Mouse (Mus musculus) layer of hippocampus, postnatal 14 days (tissue): ENCODE measurements at regions not wholly inside any gene's neighbourhood (a gene's known extent, or its start where the extent isn't known, plus 50 kb on each side); places are given as distances from the start of the nearest gene placed in this dataset.

Source experiments
- DNase-seq, 2 experiments: peaks; one replicate each; pipeline ENCODE4 v3.0.0; 2021 to 2022; ENCODE audit warnings: low spot score in 2 of 2, mixed read lengths in 1 of 2

DNA sequence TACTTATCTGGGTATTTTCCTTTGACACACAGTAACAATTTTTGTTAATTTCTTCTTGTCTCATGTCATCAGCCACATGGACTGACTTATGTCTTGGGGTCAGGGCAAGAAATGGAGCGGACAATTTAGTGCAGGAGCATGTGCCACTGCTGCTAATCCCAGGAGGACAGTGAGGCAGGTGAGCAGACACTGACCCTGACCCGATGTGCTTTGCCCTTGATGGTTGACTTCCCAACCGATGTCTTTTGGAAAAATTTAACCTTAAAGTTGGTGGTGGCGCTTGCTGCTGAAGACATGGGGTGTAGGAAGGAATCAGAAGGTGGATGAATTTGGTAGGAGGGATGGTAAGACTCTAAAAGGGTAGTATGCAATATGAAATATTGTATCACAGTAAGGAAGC lies 72.9 kb upstream of the Ercc4 start:
- DNase-seq = no peak

DNA sequence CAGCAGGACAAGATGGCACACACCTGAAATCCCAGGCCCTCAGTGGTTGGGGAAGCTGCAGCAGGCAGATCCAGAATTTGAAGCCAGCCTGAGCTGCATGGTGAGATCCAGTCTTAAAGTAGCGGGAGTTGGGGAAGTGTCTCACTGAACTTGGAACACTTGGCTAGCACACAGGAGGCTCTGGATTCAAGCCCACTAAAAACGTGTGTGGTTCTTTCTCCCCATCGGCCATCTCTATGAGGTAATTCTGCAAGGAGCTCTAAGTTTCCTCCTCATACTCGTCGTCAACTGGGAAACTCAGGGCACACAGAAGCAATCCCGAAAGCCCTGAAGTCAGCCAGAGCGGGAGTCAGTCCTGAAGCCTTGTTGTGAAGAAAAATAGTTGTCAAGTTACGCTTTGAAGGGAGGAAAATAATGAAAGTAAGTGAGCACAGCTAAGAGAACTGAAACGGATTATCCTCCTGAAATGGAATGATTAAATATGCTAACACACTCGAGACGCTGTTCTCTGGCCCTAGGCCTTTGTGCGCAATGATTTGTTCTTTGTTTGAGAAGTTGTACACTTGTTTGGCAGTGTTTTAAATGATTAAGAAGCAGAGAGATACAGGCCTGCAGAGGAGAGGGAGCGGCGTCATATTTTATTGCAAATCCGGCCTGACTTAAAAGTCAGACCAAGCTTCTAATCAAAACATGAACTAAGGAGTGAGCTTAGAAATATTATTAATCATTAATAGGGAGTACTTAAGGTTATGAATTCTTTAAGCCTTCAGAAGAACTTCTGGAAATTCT lies 69.0 kb upstream of the Ercc4 start:
- DNase-seq = no peak

DNA sequence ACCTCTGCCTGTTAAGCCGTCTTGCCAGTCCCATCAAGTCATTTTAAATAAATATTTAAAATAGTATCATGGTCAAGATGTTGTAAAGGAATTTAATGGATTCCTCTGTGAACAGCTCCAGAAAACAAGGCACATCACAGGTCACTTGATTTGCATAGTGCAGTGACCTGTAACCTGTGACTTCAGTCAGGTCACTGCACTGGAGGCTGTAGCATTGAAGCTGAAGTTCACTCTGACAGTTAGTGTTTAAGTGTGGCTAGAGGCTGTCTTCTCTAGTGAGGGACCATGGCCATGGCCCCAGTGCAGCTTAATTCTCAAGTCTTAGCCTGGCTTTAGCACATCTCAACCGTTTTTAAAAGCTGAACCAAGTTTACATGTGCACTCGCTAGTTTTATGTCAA lies 68.1 kb upstream of the Ercc4 start:
- DNase-seq = no peak

DNA sequence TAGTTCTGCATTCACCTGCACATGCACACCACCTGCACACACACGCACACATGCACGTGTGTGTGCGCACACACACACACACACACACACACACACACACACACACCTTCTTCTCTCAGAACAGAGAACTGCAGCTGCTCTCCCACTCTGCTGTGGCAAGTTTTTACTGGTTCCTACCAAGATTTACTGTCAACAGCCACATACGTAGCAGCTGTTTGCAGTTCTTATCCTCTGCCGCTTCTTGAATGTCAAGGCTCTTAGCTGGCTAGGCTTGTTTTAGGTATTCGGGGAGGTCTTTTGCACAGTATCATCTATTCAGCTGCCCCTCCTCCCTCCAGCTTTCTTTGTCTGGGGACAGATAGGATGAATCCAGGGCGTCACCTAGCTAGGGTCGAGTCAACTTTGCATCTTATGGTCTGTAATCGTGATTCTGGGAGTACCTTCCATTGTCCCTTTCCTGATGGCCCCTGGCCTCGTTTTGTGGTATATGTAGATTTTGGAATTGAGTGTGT lies 64.3 kb upstream of the Ercc4 start:
- no peak for DNase-seq

- DNase-seq = no peak
These were observed 62.9 kb upstream of the Ercc4 start for GRCm38 (mm10) chr16:13046366-13047120.

DNA sequence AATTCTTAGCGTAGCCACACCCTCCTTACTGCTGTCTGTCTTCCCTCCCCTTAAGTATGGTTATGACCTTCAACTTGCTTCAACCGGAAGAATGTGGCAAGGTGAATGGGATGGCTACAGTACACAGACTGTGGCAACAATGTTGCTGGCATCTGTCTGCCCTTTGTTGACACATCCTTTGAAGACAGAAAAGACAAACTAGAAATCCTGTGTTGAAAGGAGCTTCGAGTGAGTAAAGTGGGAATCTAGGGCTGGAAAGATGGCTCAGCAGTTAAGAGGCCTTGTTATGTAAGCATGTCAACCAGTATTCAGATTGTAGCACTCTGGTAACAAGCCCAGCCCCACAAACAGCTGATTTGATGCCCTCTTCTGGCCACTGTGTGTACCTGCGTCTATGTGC lies 60.2 kb upstream of the Ercc4 start:
- no peak for DNase-seq

- peak in 1 of 2 experiments; percentile 9 for DNase-seq
These were observed 59.1 kb upstream of the Ercc4 start for GRCm38 (mm10) chr16:13050225-13050892.

- DNase-seq = no peak
These were observed 54.5 kb upstream of the Ercc4 start for GRCm38 (mm10) chr16:13054956-13055355.
